Comparison of ENCODE assay signal across 8 mouse cellular contexts in genomic region chr10:40521579-40521978, GRCm38 (mm10). TPM values are rescaled to one million over a fixed set of nuclear protein-coding genes. Genes with fewer than 3 reads are reported as not detected.
DNase-seq lines count a peak whose midpoint lies in the region; ATAC-seq and TF ChIP-seq lines count a peak whose summit lies in the region.
"Had no signal": no experiment of that assay in that cellular context is flagged by ENCODE, and none has a peak within 500 bp of the region (broad histone marks: within the 10 kb centered on the region; RNA-seq: fewer than 3 reads in every experiment).

No protein-coding gene starts in this region.

- WGBS in lung, postnatal 0 days: 36% methylated on average over 12 of the region's 12 CpGs
- 10% methylated on average over 12 of the region's 12 CpGs for WGBS in embryonic facial prominence, embryonic 11.5 days
- 41% methylated on average over 12 of the region's 12 CpGs for WGBS in limb, embryonic 14.5 days
- 53% methylated on average over 12 of the region's 12 CpGs for WGBS in liver, embryonic 11.5 days

- H3K4me1 ChIP-seq in lung, postnatal 0 days (ENCODE audit: insufficient read depth, low read depth, low read length): no peaks in the 10 kb centered on the region
- H3K4me1 ChIP-seq in embryonic facial prominence, embryonic 11.5 days (ENCODE audit: control insufficient read depth, insufficient read depth, low read length): no peaks in the 10 kb centered on the region
- H3K4me1 ChIP-seq in limb, embryonic 14.5 days (ENCODE audit: control insufficient read depth, insufficient read depth, low read length): peaks cover 5% of the 10 kb centered on the region; the same call in 1 of the 2 replicates
- H3K4me1 ChIP-seq in liver, embryonic 11.5 days (replicated peaks; ENCODE audit: control insufficient read depth, insufficient read depth, low read length): peaks cover 7% of the 10 kb centered on the region

- H3K27ac ChIP-seq in lung, postnatal 0 days (ENCODE audit: low read length): no peak overlapping the region
- no peak overlapping the region for H3K27ac ChIP-seq in embryonic facial prominence, embryonic 11.5 days (replicated peaks; ENCODE audit: low read depth, low read length)
- no peak overlapping the region for H3K27ac ChIP-seq in limb, embryonic 14.5 days (replicated peaks; ENCODE audit: low read depth, low read length)
- H3K27ac ChIP-seq in liver, embryonic 11.5 days (ENCODE audit: low read depth, low read length): no peak overlapping the region

- TF ChIP-seq EP300 in lung, postnatal 0 days (IDR thresholded peaks at IDR 0.05): no peak

- no peak for TF ChIP-seq CTCF in lung, postnatal 0 days (IDR thresholded peaks at IDR 0.05)

- no peaks in the 10 kb centered on the region for H3K9me3 ChIP-seq in lung, postnatal 0 days (ENCODE audit: low read length)
- no peaks in the 10 kb centered on the region for H3K9me3 ChIP-seq in embryonic facial prominence, embryonic 11.5 days (replicated peaks; ENCODE audit: control insufficient read depth, low read length)
- H3K9me3 ChIP-seq in limb, embryonic 14.5 days (ENCODE audit: control insufficient read depth, low read length): no peaks in the 10 kb centered on the region
- no peaks in the 10 kb centered on the region for H3K9me3 ChIP-seq in liver, embryonic 11.5 days (ENCODE audit: control insufficient read depth, low read length)

- H3K4me3 ChIP-seq in lung, postnatal 0 days (ENCODE audit: low read depth, low read length): no peak overlapping the region
- no peak overlapping the region for H3K4me3 ChIP-seq in embryonic facial prominence, embryonic 11.5 days (ENCODE audit: low read depth, low read length)
- no peak overlapping the region for H3K4me3 ChIP-seq in limb, embryonic 14.5 days (replicated peaks; ENCODE audit: low read length)
- H3K4me3 ChIP-seq in liver, embryonic 11.5 days (ENCODE audit: low read depth, low read length): no peak overlapping the region

- no peak overlapping the region for H3K4me2 ChIP-seq in lung, postnatal 0 days (replicated peaks; ENCODE audit: low read depth, low read length)
- no peak overlapping the region for H3K4me2 ChIP-seq in embryonic facial prominence, embryonic 11.5 days (ENCODE audit: low read depth, low read length)
- 0 out of 2 replicates have a peak overlapping the region, but pooled peaks have one; percentile 1 for H3K4me2 ChIP-seq in limb, embryonic 14.5 days (replicated peaks; ENCODE audit: low read depth, low read length, severe bottlenecking)
- no peak overlapping the region for H3K4me2 ChIP-seq in liver, embryonic 11.5 days

- ATAC-seq in lung, postnatal 0 days: peak; percentile 63
- peak; percentile 45; the same call in 1 of the 2 replicates for ATAC-seq in embryonic facial prominence, embryonic 11.5 days (replicated peaks; ENCODE audit: insufficient number of reproducible peaks, low FRiP score, low TSS enrichment, low read depth)
- ATAC-seq in limb, embryonic 14.5 days (ENCODE audit: low FRiP score, low read depth): peak; percentile 46
- no peak for ATAC-seq in megakaryocyte progenitor cell, adult 5-6 weeks (replicated peaks; ENCODE audit: poor library complexity)
- no peak for ATAC-seq in liver, embryonic 11.5 days (replicated peaks; ENCODE audit: low FRiP score)

- DNase-seq in lung, postnatal 0 days (ENCODE audit: low spot score): peak; percentile 70
- no peak for DNase-seq in lung, adult 18-20 months
- peak; percentile 76 for DNase-seq in embryonic facial prominence, embryonic 11.5 days (ENCODE audit: low spot score)
- DNase-seq in limb, embryonic 14.5 days (ENCODE audit: low spot score): no peak
- no peak for DNase-seq in urinary bladder, postnatal 25 days (ENCODE audit: low spot score)
- no peak for DNase-seq in liver, embryonic 11.5 days (ENCODE audit: low spot score)

- no peaks in the 10 kb centered on the region for H3K36me3 ChIP-seq in lung, postnatal 0 days (ENCODE audit: insufficient read depth, low read length)
- no peaks in the 10 kb centered on the region for H3K36me3 ChIP-seq in embryonic facial prominence, embryonic 11.5 days (replicated peaks; ENCODE audit: control insufficient read depth, insufficient read depth, low read depth, low read length)
- H3K36me3 ChIP-seq in limb, embryonic 14.5 days (ENCODE audit: control insufficient read depth, insufficient read depth, low read length): no peaks in the 10 kb centered on the region
- no peaks in the 10 kb centered on the region for H3K36me3 ChIP-seq in liver, embryonic 11.5 days (ENCODE audit: control insufficient read depth, insufficient read depth, low read length)

- H3K27me3 ChIP-seq in lung, postnatal 0 days (replicated peaks; ENCODE audit: insufficient read depth, low read length): no peaks in the 10 kb centered on the region
- H3K27me3 ChIP-seq in embryonic facial prominence, embryonic 11.5 days (ENCODE audit: control insufficient read depth, insufficient read depth, low read length): no peaks in the 10 kb centered on the region
- no peaks in the 10 kb centered on the region for H3K27me3 ChIP-seq in limb, embryonic 14.5 days (ENCODE audit: control insufficient read depth, insufficient read depth, low read length)
- no peaks in the 10 kb centered on the region for H3K27me3 ChIP-seq in liver, embryonic 11.5 days (replicated peaks; ENCODE audit: control insufficient read depth, insufficient read depth, low read length)

- H3K9ac ChIP-seq in lung, postnatal 0 days (replicated peaks; ENCODE audit: low read depth): no peak overlapping the region
- no peak overlapping the region; the same call in 1 of the 2 replicates for H3K9ac ChIP-seq in embryonic facial prominence, embryonic 11.5 days (replicated peaks; ENCODE audit: low read length)
- no peak overlapping the region for H3K9ac ChIP-seq in limb, embryonic 14.5 days (ENCODE audit: low read depth, low read length, severe bottlenecking)
- no peak overlapping the region for H3K9ac ChIP-seq in liver, embryonic 11.5 days (ENCODE audit: low read depth, low read length)

- TF ChIP-seq POLR2A in limb, embryonic 14.5 days (IDR thresholded peaks at IDR 0.05; ENCODE audit: borderline replicate concordance, extremely low read depth, insufficient read depth, insufficient read length): no peak

RNA-seq across cellular contexts. Expression of gene Slc22a16, which starts 48.6 kb away (rescaled TPM):
- not detected in 2 replicates for polyA plus RNA-seq in lung, postnatal 0 days (2015; fragmentation: Nextera tagmentation; extraction: Ambion mirVana)
- polyA plus RNA-seq in embryonic facial prominence, embryonic 11.5 days (2014; fragmentation: Nextera tagmentation; extraction: Ambion mirVana): not detected in 2 replicates
- polyA plus RNA-seq in limb, embryonic 14.5 days (2012; rRNA removed): 0.04 TPM in 1 of 2 replicates, not detected in the other
- polyA plus RNA-seq in limb, embryonic 14.5 days (2014; fragmentation: Nextera tagmentation; extraction: Ambion mirVana): not detected in 2 replicates
- total RNA-seq in megakaryocyte progenitor cell, adult 5-6 weeks (2015): not detected in 2 replicates
- total RNA-seq in megakaryocyte progenitor cell, adult 5-6 weeks (2017): not detected in 2 replicates
- not detected in 2 replicates for polyA plus RNA-seq in liver, embryonic 11.5 days (2014; fragmentation: Nextera tagmentation; extraction: Ambion mirVana)
- total RNA-seq: layer of hippocampus, postnatal 14 days had no signal

Comparison
In these comparisons a context has a peak if more than half of its experiments do, and no peak if none do; other contexts are left out.
1. DNase-seq: peak in lung, postnatal 0 days (single experiment) and embryonic facial prominence, embryonic 11.5 days (single experiment); none in lung, adult 18-20 months (0 of 2), limb, embryonic 14.5 days (single experiment), urinary bladder, postnatal 25 days (single experiment) and liver, embryonic 11.5 days (single experiment).
2. ATAC-seq: peak in lung, postnatal 0 days (single experiment), embryonic facial prominence, embryonic 11.5 days (single experiment) and limb, embryonic 14.5 days (single experiment); none in megakaryocyte progenitor cell, adult 5-6 weeks (single experiment) and liver, embryonic 11.5 days (single experiment).